ENCODE assay signal across 22 mouse cellular contexts in the genomic region with DNA sequence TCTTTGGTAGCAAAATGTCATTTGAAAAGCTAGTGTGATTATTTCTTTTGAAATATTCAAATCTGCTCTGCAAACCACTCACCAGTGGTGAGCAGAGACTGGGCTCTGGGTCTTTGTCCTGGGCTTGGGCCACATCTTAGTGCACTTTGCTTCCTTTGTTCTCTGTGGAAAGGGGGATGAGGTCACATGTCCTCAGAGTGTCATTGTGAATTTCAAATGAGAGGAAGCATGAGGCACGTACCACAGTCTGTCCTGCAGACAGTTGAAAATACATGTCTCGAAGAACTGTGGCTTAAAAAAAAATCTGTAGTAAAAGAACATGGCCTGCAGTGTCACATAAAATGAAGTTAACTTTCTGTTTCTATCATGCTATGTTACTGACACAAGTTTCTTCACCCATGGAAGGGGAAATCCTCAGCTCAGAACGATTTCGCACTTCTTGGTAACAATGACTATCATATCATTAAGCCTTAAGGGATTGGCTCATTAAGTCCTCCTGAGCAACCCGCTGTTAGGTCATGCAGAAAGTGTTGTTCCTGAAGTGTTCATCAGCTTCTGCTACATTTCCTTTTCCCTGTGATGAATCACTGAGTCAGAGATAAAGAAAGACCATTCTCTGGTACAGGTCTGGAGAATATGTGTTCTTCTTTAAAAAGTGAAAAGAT.
DNase-seq lines count a peak whose midpoint lies in the region; ATAC-seq lines count a peak whose summit lies in the region.
"Had no signal": no experiment of that assay in that cellular context is flagged by ENCODE, and none has a peak within 500 bp of the region (broad histone marks: within the 10 kb centered on the region; RNA-seq: fewer than 3 reads in every experiment).

No protein-coding gene starts in this region.

- H3K27me3 ChIP-seq in neural tube, embryonic 12.5 days (replicated peaks), result no peaks in the 10 kb centered on the region
- H3K27me3 ChIP-seq in forebrain, embryonic 12.5 days, result no peaks in the 10 kb centered on the region
- H3K27me3 ChIP-seq: liver, embryonic 15.5 days had no signal

- DNase-seq in heart, postnatal 4 days, result peak; percentile 8
- no peak for DNase-seq in heart, adult 18-20 months
- DNase-seq in neural tube, embryonic 10.5 days (ENCODE audit: extremely low spot score, low spot score), result no peak
- DNase-seq in ovary, postnatal 14 days (ENCODE audit: low spot score), result no peak
- DNase-seq: adrenal gland, adult 2 months; cerebellum, postnatal 10 days; heart, postnatal 36 days; kidney, adult 8-10 months; kidney, postnatal 25 days; layer of hippocampus, adult 9-11 months; right cerebral cortex, postnatal 4 days; thymus, postnatal 14 days had no signal

- H3K4me1 ChIP-seq in neural tube, embryonic 12.5 days, result peaks cover 27% of the 10 kb centered on the region
- H3K4me1 ChIP-seq in forebrain, embryonic 12.5 days, result peaks cover 50% of the 10 kb centered on the region
- H3K4me1 ChIP-seq: liver, embryonic 15.5 days had no signal

- no peak overlapping the region for H3K9ac ChIP-seq in neural tube, embryonic 12.5 days
- no peak overlapping the region for H3K9ac ChIP-seq in forebrain, embryonic 12.5 days
- H3K9ac ChIP-seq: liver, embryonic 15.5 days had no signal

- H3K9me3 ChIP-seq in neural tube, embryonic 12.5 days, result no peaks in the 10 kb centered on the region
- H3K9me3 ChIP-seq in forebrain, embryonic 12.5 days, result no peaks in the 10 kb centered on the region
- H3K9me3 ChIP-seq: G1E; liver, embryonic 15.5 days had no signal

- no peak overlapping the region for H3K4me3 ChIP-seq in neural tube, embryonic 12.5 days
- H3K4me3 ChIP-seq in forebrain, embryonic 12.5 days (replicated peaks), result no peak overlapping the region
- H3K4me3 ChIP-seq: erythroblast, embryonic 14.5 days; liver, embryonic 15.5 days; myocyte had no signal

- no peak overlapping the region for H3K27ac ChIP-seq in neural tube, embryonic 12.5 days
- peak overlapping the region; percentile 57 for H3K27ac ChIP-seq in forebrain, embryonic 12.5 days
- H3K27ac ChIP-seq: liver, embryonic 15.5 days had no signal

- peak; percentile 30; the same call in 1 of the 2 replicates for ATAC-seq in neural tube, embryonic 12.5 days (ENCODE audit: low FRiP score, low read depth)
- no peak for ATAC-seq in forebrain, embryonic 12.5 days (ENCODE audit: low FRiP score)
- no peak for ATAC-seq in activated CD4-positive, CD25-positive, alpha-beta regulatory T cell, adult 4 months
- ATAC-seq: inflammation-experienced regulatory T-cells, adult 6 months; lung, postnatal 0 days had no signal

- 28% methylated on average over 5 of the region's 5 CpGs for WGBS in neural tube, embryonic 12.5 days
- 17% methylated on average over 5 of the region's 5 CpGs for WGBS in forebrain, embryonic 12.5 days

- no peaks in the 10 kb centered on the region for H3K36me3 ChIP-seq in neural tube, embryonic 12.5 days
- no peaks in the 10 kb centered on the region for H3K36me3 ChIP-seq in forebrain, embryonic 12.5 days (replicated peaks)
- H3K36me3 ChIP-seq: G1E; liver, embryonic 15.5 days had no signal

- no peak overlapping the region for H3K4me2 ChIP-seq in neural tube, embryonic 12.5 days (replicated peaks)
- no peak overlapping the region for H3K4me2 ChIP-seq in forebrain, embryonic 12.5 days
- H3K4me2 ChIP-seq: heart, embryonic 11.5 days; liver, embryonic 15.5 days had no signal
